Mouse (Mus musculus) heart, adult 2 months (tissue): ENCODE results near the gene Pabpc4.

Source experiments
- CTCF ChIP-seq: fragments of 200-600 bp; IDR thresholded peaks from 2 replicates; pipeline ENCODE4 v1.8.1; 2022; ENCODE audit warnings: antibody characterized with exemption, mild to moderate bottlenecking, moderate library complexity
- EP300 ChIP-seq: fragments of 200-500 bp; IDR thresholded peaks from 2 replicates; pipeline ENCODE4 v1.6.1; 2011; ENCODE audit warnings: low read depth, low read length, control low read depth; ENCODE audit not compliant: insufficient read depth
- POLR2A ChIP-seq: fragments of 200-500 bp; IDR thresholded peaks from 2 replicates; pipeline ENCODE4 v1.6.1; 2011; ENCODE audit warnings: mild to moderate bottlenecking, low read depth, low read length, control low read depth; ENCODE audit not compliant: insufficient read depth

GRCm38 (mm10) chr4:123213975-123214374 lies 48.2 kb upstream of the Pabpc4 start:
- TF ChIP-seq POLR2A (no peak), EP300 (no peak), CTCF (no peak)
